Mouse (Mus musculus) midbrain, embryonic 13.5 days (tissue): ENCODE measurements around the gene Pram1. TPM values are rescaled to one million over a fixed set of nuclear protein-coding genes. Genes with fewer than 3 reads are reported as not detected.
"Not testable (repeated sequence)": the region's sequence is repeated elsewhere in the genome, so short reads cannot be mapped to it uniquely, and the experiment has no call there.

Experiments used
- ATAC-seq: fragments of 200-750 bp; cut with Nextera tagmentation; 2 replicates; pipeline ENCODE4 v1.8.0; 2017; ENCODE audit warnings: mild to moderate bottlenecking, moderate TSS enrichment, moderate library complexity
- H3K27ac ChIP-seq: fragments of 300-500 bp; sonication (generic); 2 replicates; pipeline ENCODE4 v1.5.1; 2015; ENCODE audit warnings: inconsistent platforms, mild to moderate bottlenecking, moderate library complexity
- H3K27me3 ChIP-seq: fragments of 300-500 bp; sonication (generic); 2 replicates; pipeline ENCODE4 v1.6.1; 2015; ENCODE audit warnings: mild to moderate bottlenecking, inconsistent platforms
- H3K36me3 ChIP-seq: fragments of 300-500 bp; sonication (generic); 2 replicates; pipeline ENCODE4 v1.6.1; 2015; ENCODE audit warnings: mild to moderate bottlenecking, inconsistent platforms
- H3K4me1 ChIP-seq: fragments of 300-500 bp; sonication (generic); replicated peaks from 2 replicates; pipeline ENCODE4 v1.6.1; 2015; ENCODE audit warnings: inconsistent platforms
- H3K4me2 ChIP-seq: fragments of 300-500 bp; sonication (generic); replicated peaks from 2 replicates; pipeline ENCODE4 v1.6.1; 2015; ENCODE audit warnings: moderate library complexity, mild to moderate bottlenecking, inconsistent platforms
- H3K4me3 ChIP-seq: fragments of 300-500 bp; sonication (generic); replicated peaks from 2 replicates; pipeline ENCODE4 v1.5.1; 2015; ENCODE audit warnings: mild to moderate bottlenecking, inconsistent platforms
- H3K9ac ChIP-seq: fragments of 300-500 bp; sonication (generic); replicated peaks from 2 replicates; pipeline ENCODE4 v1.6.1; 2015; ENCODE audit warnings: mild to moderate bottlenecking, inconsistent platforms
- H3K9me3 ChIP-seq: fragments of 300-500 bp; sonication (generic); 2 replicates; pipeline ENCODE4 v1.6.1; 2016; ENCODE audit warnings: mild to moderate bottlenecking, inconsistent platforms
- WGBS: fragments of 180-500 bp; shearing (Covaris S2); methylation state at CpG from one replicate; pipeline ENCODE4 v1.1.7; 2015; 5-methylcytosine and 5-hydroxymethylcytosine counted together
- polyA plus RNA-seq: library from polyadenylated mRNA; unstranded; fragments of >200 nt; fragmentation: Nextera tagmentation; extraction: Ambion mirVana; gene quantifications from 2 replicates; pipeline ENCODE4 v1.2.1, GENCODE M21; 2015

The Pram1 gene
- 0.81 and 0.93 TPM in 2 replicates for polyA plus RNA-seq

DNA sequence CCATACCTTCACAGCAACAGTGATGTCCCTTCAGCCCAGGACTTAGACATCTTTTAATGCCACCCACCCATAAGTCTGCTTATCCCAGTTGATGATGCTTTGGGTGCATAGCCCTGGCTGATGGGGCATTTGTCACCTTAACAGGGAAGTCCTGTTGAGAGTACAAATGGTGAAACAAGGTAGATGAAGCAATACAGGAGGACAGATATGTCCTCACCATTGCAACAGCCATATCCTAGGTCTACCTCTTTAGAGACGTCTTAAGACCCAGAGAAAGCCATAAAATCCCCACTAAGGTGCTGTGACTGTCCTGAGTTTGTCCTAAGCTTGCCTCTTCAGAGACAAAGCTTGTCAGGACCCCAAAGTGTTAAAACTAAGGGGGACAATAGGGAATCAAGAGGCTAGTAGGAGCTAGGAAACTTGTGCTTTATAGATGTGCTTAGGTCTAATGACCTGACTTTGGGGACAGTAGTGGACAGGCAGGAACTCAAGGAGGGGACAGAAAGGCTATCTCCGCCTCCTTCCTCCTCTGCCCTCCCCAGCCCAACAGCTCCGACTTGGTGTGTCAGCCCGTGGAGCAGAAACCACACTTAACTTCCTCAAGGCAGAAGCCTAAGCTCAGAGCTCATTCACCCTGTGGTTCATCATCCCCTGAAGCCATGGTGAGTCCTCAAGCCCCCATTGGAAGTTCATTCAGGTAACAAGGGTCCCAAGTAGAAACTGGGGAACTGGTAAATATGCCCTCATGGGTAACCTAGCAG is at the start of gene Pram1:
TSS of gene Pram1 (plus strand) at position 541 of the 761 bp plus-strand sequence.
- Histone ChIP-seq H3K36me3 (peaks cover 45% of the 10 kb centered on the region), H3K4me2 (no peak within 1 kb of the TSS), H3K9me3 (no peaks in the 10 kb centered on the region), H3K9ac (no peak within 1 kb of the TSS), H3K4me1 (no peaks in the 10 kb centered on the region), H3K27me3 (no peaks in the 10 kb centered on the region), H3K27ac (no peak within 1 kb of the TSS), H3K4me3 (no peak within 1 kb of the TSS)
- no peak for ATAC-seq
- WGBS: 95% methylated on average over 4 of the region's 4 CpGs

DNA sequence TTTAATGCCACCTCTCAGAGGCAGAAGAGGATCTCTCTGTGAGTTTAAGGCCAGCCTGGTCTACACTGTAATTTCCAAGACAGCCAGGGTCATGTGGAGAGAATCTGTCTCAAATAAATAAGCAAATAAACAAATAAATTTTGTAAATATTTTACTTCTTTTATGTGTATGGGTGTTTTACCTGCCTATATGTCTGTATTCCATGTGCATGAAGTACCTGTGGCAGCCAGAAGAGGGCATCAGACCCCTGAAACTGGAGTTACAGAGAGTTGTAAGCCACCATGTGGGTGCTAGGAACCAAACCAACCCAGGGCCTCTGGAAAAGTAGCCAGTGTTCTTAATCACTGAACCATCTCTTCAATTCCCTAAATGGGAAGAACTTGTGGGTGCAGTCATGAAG is 40.6 kb upstream of the Pram1 start:
- Histone ChIP-seq H3K4me1 (no peaks in the 10 kb centered on the region), H3K4me2 (no peak overlapping the region), H3K9ac (no peak overlapping the region), H3K9me3 (peaks cover 3% of the 10 kb centered on the region; the same call in 1 of the 2 replicates), H3K27ac (no peak overlapping the region), H3K4me3 (no peak overlapping the region), H3K36me3 (no peaks in the 10 kb centered on the region), H3K27me3 (no peaks in the 10 kb centered on the region)
- ATAC-seq: no peak

DNA sequence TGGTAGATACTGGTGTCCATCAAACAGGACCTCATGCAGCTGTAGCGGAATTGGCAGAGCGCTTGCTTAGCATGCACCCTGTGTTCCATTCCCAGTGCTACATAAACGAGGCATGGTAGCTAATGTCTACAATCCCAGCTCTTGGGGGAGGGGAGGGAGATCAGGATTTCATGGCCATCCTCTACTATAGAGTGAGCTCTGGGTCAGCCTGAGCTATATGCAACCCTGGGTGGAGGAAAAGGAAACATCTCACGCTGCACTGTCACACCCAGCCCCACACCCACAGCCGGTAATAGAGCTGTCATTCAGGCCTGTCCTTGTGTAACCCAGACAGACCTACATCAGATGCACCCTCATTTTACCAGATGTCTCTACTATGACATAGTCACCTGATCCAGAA is 39.4 kb upstream of the Pram1 start:
- ATAC-seq: no peak
- H3K9me3 ChIP-seq: peaks cover 3% of the 10 kb centered on the region; the same call in 1 of the 2 replicates
- H3K9ac ChIP-seq: no peak overlapping the region
- H3K36me3 ChIP-seq: no peaks in the 10 kb centered on the region
- no peak overlapping the region for H3K27ac ChIP-seq
- H3K4me2 ChIP-seq: no peak overlapping the region
- no peaks in the 10 kb centered on the region for H3K27me3 ChIP-seq
- 93% methylated on average over 5 of the region's 5 CpGs for WGBS
- no peak overlapping the region for H3K4me3 ChIP-seq
- H3K4me1 ChIP-seq: no peaks in the 10 kb centered on the region

DNA sequence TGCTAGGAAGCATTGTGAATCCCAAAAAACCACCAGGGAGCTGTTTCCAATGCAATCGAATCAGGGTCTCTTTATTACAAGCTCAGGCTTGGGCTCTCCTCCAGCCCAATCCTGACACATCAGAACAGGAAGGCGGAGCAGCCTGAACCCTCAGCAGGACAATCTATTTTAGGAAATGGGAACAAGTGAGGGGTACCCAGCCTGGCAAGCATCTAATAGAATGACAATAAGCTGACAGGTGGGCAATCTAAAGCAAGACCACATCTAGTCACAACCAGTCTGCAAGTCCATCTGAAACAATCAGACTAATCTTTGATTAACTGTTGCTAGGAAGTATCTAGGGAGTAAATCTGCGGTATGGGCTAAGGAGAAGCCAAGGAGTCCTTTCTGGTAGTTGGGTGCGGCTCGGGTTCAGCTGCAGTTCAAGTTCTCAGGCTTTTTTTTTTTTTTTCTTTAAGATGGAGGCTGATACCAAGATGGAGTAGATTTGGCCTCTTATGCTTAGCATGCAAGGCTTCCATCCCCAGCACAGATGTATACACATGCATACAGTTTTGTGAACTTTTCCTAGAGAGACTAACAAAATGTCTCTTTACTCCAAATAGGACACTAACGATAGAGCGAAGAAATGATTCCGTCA is 37.9 kb upstream of the Pram1 start:
- no peak overlapping the region for H3K4me2 ChIP-seq
- no peak overlapping the region for H3K27ac ChIP-seq
- no peak for ATAC-seq
- no peak overlapping the region for H3K4me3 ChIP-seq
- 91% methylated on average over 8 of the region's 8 CpGs for WGBS
- peaks cover 3% of the 10 kb centered on the region; the same call in 1 of the 2 replicates for H3K9me3 ChIP-seq
- no peaks in the 10 kb centered on the region for H3K27me3 ChIP-seq
- H3K36me3 ChIP-seq: no peaks in the 10 kb centered on the region
- no peak overlapping the region for H3K9ac ChIP-seq
- H3K4me1 ChIP-seq: no peaks in the 10 kb centered on the region

DNA sequence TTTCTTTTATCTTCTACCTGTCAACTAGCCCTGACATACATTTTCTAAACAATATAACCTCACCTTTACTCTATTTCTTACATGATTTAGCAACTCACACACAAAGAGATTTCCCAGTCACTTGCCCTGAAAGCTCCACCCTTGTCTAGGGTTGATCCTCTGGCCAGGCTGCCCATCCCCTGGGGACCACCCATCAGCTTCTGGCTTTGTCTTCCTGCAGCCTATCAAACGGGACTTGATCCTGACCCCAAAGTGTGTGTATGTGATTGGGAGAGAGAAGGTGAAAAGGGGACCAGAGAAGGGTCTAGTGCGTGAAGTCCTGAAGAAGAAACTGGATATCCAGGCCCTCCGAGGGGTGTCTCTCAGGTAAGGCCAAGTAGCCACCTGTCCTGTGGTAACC is 37.0 kb upstream of the Pram1 start:
- Histone ChIP-seq H3K27me3 (no peaks in the 10 kb centered on the region), H3K4me3 (no peak overlapping the region), H3K4me1 (no peaks in the 10 kb centered on the region), H3K9ac (no peak overlapping the region), H3K9me3 (peaks cover 3% of the 10 kb centered on the region; the same call in 1 of the 2 replicates), H3K4me2 (no peak overlapping the region), H3K36me3 (no peaks in the 10 kb centered on the region), H3K27ac (no peak overlapping the region)
- no peak for ATAC-seq
- WGBS: 85% methylated on average over 3 of the region's 3 CpGs

DNA sequence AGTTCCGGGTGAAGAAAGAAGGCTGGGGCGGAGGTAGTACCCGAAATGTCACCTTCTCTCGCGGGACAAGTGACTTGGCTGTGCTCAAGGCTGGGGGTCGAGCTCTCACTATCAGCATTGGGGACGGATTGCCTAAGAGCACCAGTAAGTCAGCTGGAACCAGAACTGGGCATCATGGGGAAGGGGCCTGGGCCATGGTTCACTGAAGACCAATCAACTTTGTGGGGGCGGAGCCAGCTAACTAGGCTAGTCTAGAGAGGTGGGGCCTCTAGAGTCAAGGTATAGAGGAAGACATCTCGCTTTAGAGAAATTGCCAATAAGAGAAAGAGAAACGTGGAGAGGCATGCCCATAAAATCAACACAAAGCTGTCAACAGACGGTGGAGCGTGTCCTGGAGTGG is 35.9 kb upstream of the Pram1 start:
- H3K4me1 ChIP-seq: no peaks in the 10 kb centered on the region
- H3K9me3 ChIP-seq: peaks cover 3% of the 10 kb centered on the region; the same call in 1 of the 2 replicates
- H3K27ac ChIP-seq: no peak overlapping the region
- H3K27me3 ChIP-seq: no peaks in the 10 kb centered on the region
- ATAC-seq: no peak
- H3K4me2 ChIP-seq: no peak overlapping the region
- WGBS: 83% methylated on average over 12 of the region's 12 CpGs
- no peak overlapping the region for H3K9ac ChIP-seq
- no peaks in the 10 kb centered on the region for H3K36me3 ChIP-seq
- H3K4me3 ChIP-seq: no peak overlapping the region

DNA sequence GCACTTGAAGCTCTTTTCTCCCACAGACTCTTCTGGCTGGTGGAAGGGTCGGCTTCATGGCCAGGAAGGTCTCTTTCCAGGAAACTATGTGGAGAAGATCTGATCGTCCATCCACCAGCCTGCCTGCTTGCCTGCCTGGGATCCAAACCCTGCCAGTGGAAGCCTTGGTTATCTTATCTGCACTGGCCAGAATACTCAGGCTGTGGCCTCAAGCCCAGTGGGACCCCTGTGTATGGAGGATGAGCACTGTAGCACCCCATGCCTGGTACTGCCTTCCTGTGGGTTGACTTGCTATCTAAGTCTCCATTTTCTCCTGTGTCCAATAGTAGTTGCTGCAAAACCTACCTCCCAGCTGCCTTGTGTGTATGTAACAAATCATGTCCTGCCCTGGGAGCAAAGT is 30.6 kb upstream of the Pram1 start:
- Histone ChIP-seq H3K36me3 (no peaks in the 10 kb centered on the region), H3K4me1 (no peaks in the 10 kb centered on the region), H3K27me3 (no peaks in the 10 kb centered on the region), H3K9me3 (no peaks in the 10 kb centered on the region), H3K9ac (no peak overlapping the region), H3K27ac (no peak overlapping the region), H3K4me2 (no peak overlapping the region), H3K4me3 (no peak overlapping the region)
- 86% methylated on average over 2 of the region's 2 CpGs for WGBS
- ATAC-seq: no peak

DNA sequence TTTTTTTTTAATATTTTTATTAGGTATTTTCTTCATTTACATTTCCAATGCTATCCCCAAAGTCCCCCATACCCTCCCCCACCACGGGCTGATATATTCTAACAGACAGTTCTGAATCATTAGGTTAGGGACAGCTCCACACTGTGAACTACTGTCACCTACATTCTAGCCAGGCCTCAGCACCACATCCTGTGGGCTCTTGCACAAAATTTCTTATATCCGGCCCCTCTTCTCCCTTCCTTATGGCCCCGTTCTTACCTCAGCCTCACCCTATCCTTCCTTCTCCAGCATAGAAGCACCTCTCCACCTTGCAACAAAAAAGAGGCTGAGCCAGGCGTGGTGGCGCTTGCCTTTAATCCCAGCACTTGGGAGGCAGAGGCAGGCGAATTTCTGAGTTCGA is 27.3 kb upstream of the Pram1 start:
- H3K4me1 ChIP-seq: no peaks in the 10 kb centered on the region
- H3K27me3 ChIP-seq: no peaks in the 10 kb centered on the region
- H3K4me3 ChIP-seq: no peak overlapping the region
- no peak for ATAC-seq
- H3K27ac ChIP-seq: no peak overlapping the region
- H3K9me3 ChIP-seq: no peaks in the 10 kb centered on the region
- H3K36me3 ChIP-seq: no peaks in the 10 kb centered on the region
- 83% methylated on average over 7 of the region's 7 CpGs for WGBS
- no peak overlapping the region for H3K4me2 ChIP-seq
- H3K9ac ChIP-seq: no peak overlapping the region

DNA sequence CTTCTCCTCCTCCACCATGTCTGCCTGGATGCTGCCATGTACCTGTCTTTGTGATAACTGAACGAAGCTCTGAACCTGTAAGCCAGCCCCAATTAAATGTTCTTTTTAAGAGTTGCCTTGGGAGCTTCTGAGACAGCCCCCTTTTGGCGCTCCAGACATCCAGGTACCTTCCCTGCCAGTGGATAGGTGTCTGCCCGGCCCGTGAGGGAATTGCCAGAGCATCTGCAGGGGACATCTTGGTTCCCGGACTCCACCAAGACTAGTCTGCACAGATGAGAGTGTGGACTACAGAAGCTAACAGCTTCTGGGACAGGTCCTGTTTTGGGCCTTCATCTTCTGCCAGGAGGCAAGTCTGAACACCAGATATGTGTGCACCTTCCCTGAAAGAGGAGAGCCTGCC is 24.1 kb upstream of the Pram1 start:
- H3K9ac ChIP-seq, H3K4me2 ChIP-seq, H3K4me1 ChIP-seq, H3K9me3 ChIP-seq, H3K27ac ChIP-seq, H3K27me3 ChIP-seq, H3K4me3 ChIP-seq, ATAC-seq, H3K36me3 ChIP-seq: not testable (repeated sequence)
- 87% methylated on average over 5 of the region's 5 CpGs for WGBS

DNA sequence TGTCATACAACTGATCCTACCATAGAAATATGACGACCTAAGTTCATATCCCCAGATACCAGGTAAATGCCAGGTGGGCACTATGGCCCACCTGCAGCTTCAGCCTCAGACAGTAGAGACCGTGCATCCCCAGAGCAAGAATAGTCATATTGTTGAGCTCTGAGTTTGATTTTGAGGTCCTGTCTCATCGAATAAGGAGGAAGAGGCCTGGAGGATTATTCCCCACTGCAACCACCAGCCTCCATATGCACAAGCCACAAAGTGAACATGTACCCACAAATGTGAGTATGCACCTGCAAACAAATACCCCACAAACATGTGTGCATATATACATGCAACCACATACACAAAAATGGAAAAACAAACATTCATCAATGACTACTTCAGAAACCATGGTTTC is 10.6 kb upstream of the Pram1 start:
- Histone ChIP-seq H3K4me2 (no peak overlapping the region), H3K9ac (no peak overlapping the region), H3K4me1 (peaks cover 25% of the 10 kb centered on the region), H3K4me3 (no peak overlapping the region), H3K36me3 (peaks cover 17% of the 10 kb centered on the region), H3K9me3 (no peaks in the 10 kb centered on the region), H3K27ac (no peak overlapping the region), H3K27me3 (no peaks in the 10 kb centered on the region)
- ATAC-seq: no peak
- 88% methylated on average over 3 of the region's 3 CpGs for WGBS

DNA sequence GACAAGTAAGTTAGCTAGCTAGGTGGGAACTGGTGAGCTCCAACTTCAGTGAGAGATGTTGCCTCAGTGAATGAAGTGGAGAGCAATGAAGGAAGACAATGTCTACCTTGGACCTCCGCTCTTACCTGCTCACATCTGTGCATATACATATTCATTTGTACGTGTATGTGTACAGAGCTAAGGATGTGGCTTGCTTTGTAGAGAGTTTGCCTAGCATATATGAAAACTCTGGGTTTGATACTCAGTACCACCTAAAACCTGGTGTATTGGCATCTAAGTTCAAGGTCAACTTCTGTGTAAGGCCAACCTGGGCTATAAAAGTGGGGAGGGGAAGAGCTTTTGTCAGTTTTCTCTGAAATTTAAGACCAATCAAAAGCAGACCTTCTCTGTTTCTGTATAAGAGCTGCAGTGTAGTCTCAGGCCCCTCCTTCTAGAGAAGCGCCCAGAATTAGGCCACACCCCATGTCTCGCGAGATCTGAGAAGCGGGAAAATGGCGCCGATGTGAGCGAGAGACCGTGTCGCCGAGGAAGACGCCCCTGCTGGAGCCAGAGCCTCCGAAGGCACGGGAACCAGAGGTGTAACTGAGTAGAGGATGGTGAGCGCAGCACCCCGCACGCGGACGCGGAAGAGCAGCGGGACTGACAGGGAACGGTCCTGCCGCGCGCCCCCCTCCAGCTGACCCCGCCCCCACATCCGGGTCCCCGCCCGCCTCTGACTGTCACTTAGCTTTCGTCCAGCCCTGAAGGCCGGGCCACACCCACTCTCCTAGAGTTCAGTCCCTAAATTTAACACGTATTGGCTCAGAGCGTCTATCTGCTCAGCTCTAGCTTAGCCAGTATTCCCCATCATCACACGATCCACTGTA is 9.0 kb upstream of the Pram1 start, which contains the start of gene Zfp414:
TSS of gene Zfp414 (plus strand) at position 470 of the 866 bp plus-strand sequence.
- peak within 1 kb of the TSS; percentile 66 for H3K4me3 ChIP-seq
- no peaks in the 10 kb centered on the region for H3K9me3 ChIP-seq
- H3K9ac ChIP-seq: peak within 1 kb of the TSS; percentile 82
- WGBS: 4% methylated on average over 34 of the region's 35 CpGs
- H3K4me2 ChIP-seq: peak within 1 kb of the TSS; percentile 74
- H3K27me3 ChIP-seq: no peaks in the 10 kb centered on the region
- peaks cover 21% of the 10 kb centered on the region for H3K36me3 ChIP-seq
- H3K4me1 ChIP-seq: peaks cover 25% of the 10 kb centered on the region
- peak within 1 kb of the TSS; percentile 98 for H3K27ac ChIP-seq
- peak; percentile 95 for ATAC-seq
